Mouse (Mus musculus): ENCODE data around the gene Thop1. TPM values are rescaled to one million over a fixed set of nuclear protein-coding genes. Genes with fewer than 3 reads are reported as not detected.
"Not testable (repeated sequence)": the region's sequence is repeated elsewhere in the genome, so short reads cannot be mapped to it uniquely, and the experiment has no call there.

Thop1 gene
- total RNA-seq (2015; ENCODE audit: low replicate concordance) (2.9 and 4.3 TPM in 2 replicates), total RNA-seq (2017; ENCODE audit: low replicate concordance) (3.2 and 22.8 TPM in 2 replicates)

GRCm38 (mm10) chr10:81069836-81070235 is at the start of gene Thop1:
Gene Thop1, plus strand, starts transcription at chr10:81070035.
- ATAC-seq (replicated peaks; ENCODE audit: low FRiP score, poor library complexity, severe bottlenecking), result peak; percentile 93

GRCm38 (mm10) chr10:81020207-81020606 is 49.6 kb upstream of the Thop1 start:
- ATAC-seq (replicated peaks; ENCODE audit: low FRiP score, poor library complexity, severe bottlenecking), result no peak

DNA sequence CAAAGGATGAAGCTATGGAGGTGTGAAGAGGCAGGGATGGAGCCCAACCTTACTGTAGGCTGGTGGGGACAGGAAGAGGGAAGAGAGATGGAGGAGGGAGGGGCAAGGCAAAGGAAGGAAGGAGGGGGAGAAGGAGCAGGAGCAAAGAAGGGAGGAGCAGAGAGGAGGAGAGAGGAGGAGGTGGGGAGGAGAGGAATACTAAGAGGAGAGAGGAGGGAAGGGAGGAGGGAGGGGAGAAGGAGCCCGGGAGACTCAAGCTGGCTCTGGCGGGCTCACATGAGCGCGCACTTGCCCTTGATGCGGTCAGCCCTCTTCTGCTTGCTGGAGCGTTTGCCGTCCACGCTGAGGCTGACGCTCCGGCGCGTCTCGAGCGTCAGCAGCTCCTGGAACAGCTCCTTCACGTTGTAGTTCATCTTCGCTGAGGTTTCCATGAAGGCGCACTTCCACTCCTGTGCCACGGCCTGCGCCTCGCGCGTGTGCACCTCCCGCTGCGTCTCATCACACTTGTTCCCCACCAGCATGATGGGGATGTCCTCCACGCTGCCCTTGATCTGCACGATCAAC is 48.2 kb upstream of the Thop1 start:
- ATAC-seq (replicated peaks; ENCODE audit: low FRiP score, poor library complexity, severe bottlenecking), result no peak

DNA sequence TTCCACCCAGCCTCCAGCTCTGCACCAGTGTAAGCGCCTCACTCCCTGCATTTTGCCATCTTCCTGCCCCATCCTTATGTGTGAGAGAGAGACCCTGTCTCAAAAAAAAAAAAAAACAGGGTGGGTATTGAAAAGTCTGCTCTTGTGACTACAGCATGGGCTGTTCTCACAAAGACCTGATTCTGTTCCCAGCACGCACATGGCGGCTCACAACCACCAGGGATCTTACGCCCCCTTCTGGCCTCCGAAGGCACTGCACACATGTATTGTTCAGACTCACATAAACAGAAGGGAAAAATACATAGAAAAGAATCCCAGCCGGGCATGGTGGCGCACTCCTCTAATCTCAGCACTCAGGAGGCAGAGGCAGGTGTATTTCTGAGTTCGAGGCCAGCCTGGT is 47.1 kb upstream of the Thop1 start:
- no peak for ATAC-seq (replicated peaks; ENCODE audit: low FRiP score, poor library complexity, severe bottlenecking)

DNA sequence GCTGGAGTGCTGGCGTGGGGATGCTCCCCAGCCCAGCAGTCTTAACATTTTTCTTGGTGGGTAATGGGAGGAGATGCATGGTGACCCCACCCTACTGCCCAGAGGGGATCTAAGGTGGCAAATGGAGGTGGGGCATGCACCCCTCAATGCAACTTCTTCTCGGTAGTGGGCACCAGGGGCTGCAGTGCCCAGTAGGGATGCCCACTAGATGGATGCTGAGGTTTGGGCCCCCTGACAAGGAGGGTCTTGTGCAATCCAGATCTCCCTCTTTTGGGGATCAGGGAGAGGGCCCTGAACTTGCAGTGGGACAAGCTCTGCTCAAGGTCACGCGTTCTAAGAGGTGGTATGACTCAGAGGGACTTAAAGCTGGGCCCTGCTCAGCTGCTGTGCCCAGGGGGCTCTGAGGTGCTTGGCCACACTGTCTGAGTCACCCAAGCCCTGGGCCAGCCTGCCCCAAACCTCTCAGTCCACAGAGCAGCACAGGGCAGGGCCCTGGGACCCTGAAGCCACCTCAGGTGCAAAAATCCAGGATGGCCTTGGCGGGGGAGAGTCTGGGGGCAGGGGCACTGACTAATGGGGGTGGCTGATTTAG is 45.4 kb upstream of the Thop1 start:
- ATAC-seq (replicated peaks; ENCODE audit: low FRiP score, poor library complexity, severe bottlenecking), result no peak

DNA sequence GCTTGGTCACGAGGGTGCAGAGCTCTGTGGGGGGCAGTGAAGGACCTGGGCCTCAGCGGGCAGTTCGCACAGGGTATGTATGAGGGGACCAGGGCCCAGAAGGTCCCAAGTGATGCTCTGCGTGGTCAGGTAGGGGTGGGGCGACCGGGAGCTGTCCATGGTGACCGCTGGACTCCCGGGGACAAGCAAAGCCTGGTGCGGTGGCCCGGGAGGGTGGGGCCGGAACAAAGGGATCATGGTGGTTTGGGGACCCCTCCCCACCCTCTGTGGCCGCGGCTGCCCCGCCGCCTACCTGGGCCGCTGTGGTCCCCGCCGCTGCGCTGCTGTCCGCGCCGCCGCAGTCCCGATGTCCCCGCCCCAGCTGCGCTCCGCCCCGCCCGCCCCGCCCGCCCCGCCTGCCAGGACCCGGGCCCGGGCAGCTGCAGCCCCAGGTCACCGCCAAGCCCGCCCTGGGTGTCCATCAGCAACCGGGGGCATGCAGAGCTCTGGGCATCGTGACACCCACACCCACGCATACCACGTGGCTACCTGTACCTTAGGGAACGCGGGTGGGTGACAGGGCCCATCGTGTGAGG is 44.7 kb upstream of the Thop1 start:
- ATAC-seq (replicated peaks; ENCODE audit: low FRiP score, poor library complexity, severe bottlenecking), result no peak

DNA sequence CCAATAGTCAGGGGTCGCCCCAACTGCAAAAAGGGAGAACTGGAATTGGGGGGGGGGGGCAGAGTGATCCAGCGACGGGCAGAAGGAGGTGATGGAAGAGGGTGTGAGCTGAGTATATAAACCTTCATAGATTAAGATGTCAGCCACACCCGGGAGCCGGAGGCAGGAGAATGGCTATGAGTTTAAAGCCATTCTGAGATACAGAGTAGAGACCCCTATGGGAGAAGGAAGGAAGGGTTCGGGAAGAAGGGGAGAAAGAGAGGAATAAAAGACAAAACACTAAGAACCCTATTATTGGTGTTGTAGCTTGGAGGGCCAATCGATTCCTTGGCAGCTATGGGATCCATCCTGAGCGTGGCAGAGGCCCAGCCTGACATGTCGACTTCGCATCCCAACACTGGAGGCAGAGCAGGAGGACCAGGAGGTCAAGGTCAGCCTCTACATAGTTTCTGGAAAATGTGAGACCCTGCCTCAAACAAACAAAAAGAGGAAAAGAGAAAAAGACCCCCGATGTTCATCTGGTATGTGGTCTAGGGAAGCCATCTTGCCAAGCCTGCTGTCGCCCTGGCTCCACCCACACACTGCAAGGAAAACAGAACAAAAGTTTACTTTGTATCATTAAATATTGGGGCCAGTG is 44.1 kb upstream of the Thop1 start, which contains the start of gene Diras1:
Gene Diras1 (minus strand): TSS at position 24 of the 637 bp plus-strand sequence.
- no peak for ATAC-seq (replicated peaks; ENCODE audit: low FRiP score, poor library complexity, severe bottlenecking)

DNA sequence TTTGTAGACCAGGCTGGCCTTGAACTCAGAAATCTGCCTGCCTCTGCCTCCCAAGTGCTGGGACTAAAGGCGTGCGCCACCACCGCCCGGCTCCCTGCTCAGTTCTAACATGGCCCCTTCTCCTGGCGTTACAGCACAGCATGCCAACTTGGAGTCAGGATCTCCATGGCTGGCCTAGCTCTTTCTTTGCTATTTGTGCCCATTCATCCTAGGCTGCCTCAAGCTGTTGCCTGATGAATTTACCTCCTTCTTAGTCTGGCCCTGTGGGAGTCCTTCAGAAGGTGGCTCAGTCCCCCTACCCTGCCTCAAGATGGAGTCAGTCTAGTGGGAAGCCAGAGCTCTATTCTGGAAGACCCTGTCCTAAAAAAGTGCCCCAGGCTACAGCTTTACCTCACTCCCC is 43.0 kb upstream of the Thop1 start:
- no peak for ATAC-seq (replicated peaks; ENCODE audit: low FRiP score, poor library complexity, severe bottlenecking)

- ATAC-seq (replicated peaks; ENCODE audit: low FRiP score, poor library complexity, severe bottlenecking), result no peak
These were observed 42.5 kb upstream of the Thop1 start for GRCm38 (mm10) chr10:81027331-81027730.

- no peak for ATAC-seq (replicated peaks; ENCODE audit: low FRiP score, poor library complexity, severe bottlenecking)
These were observed 41.6 kb upstream of the Thop1 start for GRCm38 (mm10) chr10:81028219-81028618.

DNA sequence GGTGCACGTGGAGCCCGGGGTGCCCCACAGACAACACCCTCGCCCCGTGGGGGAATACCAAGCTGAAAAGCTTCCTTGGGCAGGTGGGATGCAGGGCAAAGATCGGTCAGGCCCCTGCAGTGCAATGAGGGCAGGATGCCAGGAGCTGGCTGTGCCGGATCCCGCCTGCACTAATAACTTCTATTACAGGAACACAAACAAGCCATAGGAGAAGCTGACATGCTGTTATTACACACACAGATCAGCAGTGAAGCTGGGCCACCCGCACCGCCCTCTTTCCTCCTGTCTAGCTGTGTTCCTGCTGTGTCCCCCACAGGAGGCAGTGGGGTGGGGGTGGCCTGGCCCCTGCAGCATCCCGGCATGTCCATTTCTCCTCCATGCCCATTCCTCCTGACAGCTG is 40.8 kb upstream of the Thop1 start:
- no peak for ATAC-seq (replicated peaks; ENCODE audit: low FRiP score, poor library complexity, severe bottlenecking)

- no peak for ATAC-seq (replicated peaks; ENCODE audit: low FRiP score, poor library complexity, severe bottlenecking)
These were observed 36.2 kb upstream of the Thop1 start for GRCm38 (mm10) chr10:81033586-81033985.

- ATAC-seq (replicated peaks; ENCODE audit: low FRiP score, poor library complexity, severe bottlenecking), result no peak
These were observed 33.6 kb upstream of the Thop1 start for GRCm38 (mm10) chr10:81036251-81036650.

GRCm38 (mm10) chr10:81036988-81037580 is 32.8 kb upstream of the Thop1 start, which contains the start of gene Slc39a3:
Gene Slc39a3, minus strand, starts transcription at chr10:81037426.
- ATAC-seq (replicated peaks; ENCODE audit: low FRiP score, poor library complexity, severe bottlenecking), result peak; percentile 93

- peak; percentile 53 for ATAC-seq (replicated peaks; ENCODE audit: low FRiP score, poor library complexity, severe bottlenecking)
These were observed 28.2 kb upstream of the Thop1 start for GRCm38 (mm10) chr10:81041458-81042175.

GRCm38 (mm10) chr10:81045246-81045645 is 24.6 kb upstream of the Thop1 start:
- not testable (repeated sequence) for ATAC-seq (replicated peaks; ENCODE audit: low FRiP score, poor library complexity, severe bottlenecking)

DNA sequence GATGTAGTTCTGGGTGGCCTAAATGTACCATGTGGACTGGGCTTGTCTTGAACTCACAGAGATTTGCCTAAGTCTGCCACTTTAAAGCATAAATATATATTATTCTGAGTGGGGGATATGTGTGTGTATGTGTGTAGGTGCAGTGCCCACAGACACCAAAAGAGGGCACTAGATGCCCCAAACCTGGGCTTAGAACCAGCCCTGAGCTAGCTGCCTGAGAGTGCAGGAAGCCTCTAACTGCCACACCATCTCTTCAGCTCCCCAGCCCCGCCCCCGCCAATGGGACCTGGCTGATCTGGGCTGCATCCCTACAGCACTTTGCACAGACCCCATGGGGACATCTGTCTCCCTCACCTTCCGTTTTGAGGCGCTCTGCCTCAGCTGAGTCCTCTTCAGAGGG is 19.2 kb upstream of the Thop1 start:
- no peak for ATAC-seq (replicated peaks; ENCODE audit: low FRiP score, poor library complexity, severe bottlenecking)

DNA sequence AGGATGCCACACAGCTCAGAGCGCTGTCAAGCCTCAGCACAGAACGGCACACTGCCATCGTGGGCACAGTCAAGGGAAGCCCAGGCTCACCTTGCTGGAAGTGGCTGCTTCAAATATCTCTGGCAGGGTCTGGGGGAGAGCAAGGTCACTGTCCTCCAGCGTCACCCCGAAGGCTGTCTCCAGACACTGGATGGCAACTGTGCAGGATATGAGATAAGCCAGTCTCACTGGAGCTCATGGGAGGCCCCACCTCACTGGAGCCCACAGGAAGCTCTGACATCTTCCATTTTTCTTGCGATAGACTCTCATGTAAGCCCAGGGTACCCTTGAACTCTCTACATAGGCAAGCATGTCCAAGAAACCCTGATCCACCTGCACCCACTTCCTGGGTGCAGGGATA is 18.7 kb upstream of the Thop1 start:
- ATAC-seq (replicated peaks; ENCODE audit: low FRiP score, poor library complexity, severe bottlenecking), result no peak

- ATAC-seq (replicated peaks; ENCODE audit: low FRiP score, poor library complexity, severe bottlenecking), result no peak
These were observed 17.3 kb upstream of the Thop1 start for GRCm38 (mm10) chr10:81052577-81052976.

GRCm38 (mm10) chr10:81055169-81055568 is 14.7 kb upstream of the Thop1 start:
- no peak for ATAC-seq (replicated peaks; ENCODE audit: low FRiP score, poor library complexity, severe bottlenecking)

Measured in erythroid progenitor cell, adult 5-6 weeks (primary cell).